Mouse (Mus musculus): Measurements from ENCODE around the gene Gm9573. TPM values are rescaled to one million over a fixed set of nuclear protein-coding genes. Genes with fewer than 3 reads are reported as not detected.

Gene Gm9573
- total and polyA plus RNA-seq, 2 experiments from 2014 or later, result not detected

DNA sequence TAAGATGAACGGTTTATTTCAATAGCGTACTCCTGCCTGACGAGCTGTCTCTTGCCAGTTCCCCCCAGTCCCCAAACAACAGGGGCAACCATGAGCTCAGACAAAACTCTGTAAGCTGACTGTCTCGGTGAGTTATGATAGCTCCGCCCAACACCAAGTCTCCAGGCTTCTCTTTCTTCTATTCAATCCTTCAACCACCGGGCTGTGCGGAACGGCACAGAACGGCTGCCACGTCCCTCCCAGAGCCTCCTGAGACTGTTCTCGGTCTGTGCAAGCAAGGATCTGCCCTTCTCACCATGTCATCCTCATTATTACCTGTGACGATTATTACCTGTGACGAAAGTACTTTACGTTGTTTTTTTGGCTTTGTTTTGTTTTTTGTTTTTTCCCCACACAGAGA lies 55.6 kb downstream of the Gm9573 start:
- DNase-seq (ENCODE audit: low spot score), result no peak
- H3K27me3 ChIP-seq (ENCODE audit: insufficient read depth, low read length), result peaks cover 7% of the 10 kb centered on the region; the same call in 1 of the 2 replicates
- no peak for TF ChIP-seq CTCF (IDR thresholded peaks at IDR 0.05)
- peaks cover 3% of the 10 kb centered on the region; the same call in 1 of the 2 replicates for H3K4me1 ChIP-seq (ENCODE audit: insufficient read depth, low read length)
- no peaks in the 10 kb centered on the region for H3K36me3 ChIP-seq (ENCODE audit: insufficient read depth, low read length)
- no peak overlapping the region for H3K4me2 ChIP-seq (ENCODE audit: low read depth, low read length, poor library complexity, severe bottlenecking)
- WGBS, result 71% methylated on average over 14 of the region's 14 CpGs
- H3K4me3 ChIP-seq (ENCODE audit: low read depth, low read length), result no peak overlapping the region
- no peak overlapping the region for H3K27ac ChIP-seq (ENCODE audit: low read depth, low read length)
- no peaks in the 10 kb centered on the region for H3K9me3 ChIP-seq (ENCODE audit: low read length)
- no peak for ATAC-seq (ENCODE audit: low FRiP score)
- no peak overlapping the region for H3K9ac ChIP-seq (replicated peaks; ENCODE audit: low read length, poor library complexity, severe bottlenecking)

DNA sequence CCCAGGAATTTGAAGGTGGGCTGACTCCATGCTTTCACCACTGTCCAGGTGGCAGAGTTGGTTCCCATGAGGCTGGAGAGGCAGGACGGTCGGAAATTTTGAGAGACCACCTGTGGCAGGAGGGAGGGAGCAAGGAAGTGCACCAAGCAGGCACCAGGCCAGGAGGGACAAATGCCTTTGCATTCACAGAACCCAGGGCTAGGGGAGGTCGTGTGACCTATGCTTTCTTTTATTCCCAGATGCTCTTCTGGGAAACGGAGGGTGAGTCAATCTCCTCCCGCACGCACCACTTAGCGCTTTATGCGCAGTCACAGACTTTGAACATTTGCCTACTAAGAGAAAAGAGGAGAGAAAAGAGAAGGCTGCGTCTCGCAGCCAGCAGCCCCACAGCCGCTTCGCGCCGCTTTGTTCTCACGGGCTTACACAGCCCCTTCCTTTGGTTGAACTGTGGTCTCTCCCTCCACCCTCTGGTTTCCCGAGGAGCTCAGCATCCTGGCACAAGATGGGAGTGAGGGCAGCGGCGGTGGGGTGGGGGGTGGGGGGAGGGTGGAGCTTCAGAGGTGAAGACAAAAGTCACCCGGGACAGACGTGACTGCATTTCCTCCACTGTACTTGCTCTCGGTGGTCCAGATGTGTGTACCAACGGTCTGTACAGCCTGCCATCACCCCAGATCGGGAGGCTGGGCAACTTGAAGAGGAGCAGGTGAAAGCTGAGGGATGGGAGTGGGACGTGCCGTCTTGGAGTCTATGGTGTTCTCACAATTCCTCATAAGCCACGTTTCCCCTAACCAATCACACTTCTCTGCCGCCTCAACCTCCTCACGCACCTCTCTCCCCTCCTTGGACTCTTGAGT lies 57.1 kb downstream of the Gm9573 start:
- Histone ChIP-seq H3K4me3 (ENCODE audit: low read depth, low read length) (peak overlapping the region; percentile 30; the same call in 1 of the 2 replicates), H3K4me1 (ENCODE audit: insufficient read depth, low read length) (peaks cover 3% of the 10 kb centered on the region; the same call in 1 of the 2 replicates), H3K36me3 (ENCODE audit: insufficient read depth, low read length) (no peaks in the 10 kb centered on the region), H3K27ac (ENCODE audit: low read depth, low read length) (no peak overlapping the region), H3K9me3 (ENCODE audit: low read length) (no peaks in the 10 kb centered on the region), H3K4me2 (ENCODE audit: low read depth, low read length, poor library complexity, severe bottlenecking) (peak overlapping the region; percentile 61), H3K27me3 (ENCODE audit: insufficient read depth, low read length) (peaks cover 7% of the 10 kb centered on the region; the same call in 1 of the 2 replicates), H3K9ac (replicated peaks; ENCODE audit: low read length, poor library complexity, severe bottlenecking) (peak overlapping the region; percentile 44)
- ATAC-seq (ENCODE audit: low FRiP score), result 0 out of 2 replicates have a peak, but pooled peaks have one; percentile 27
- peak; percentile 27 for DNase-seq (ENCODE audit: low spot score)
- no peak for TF ChIP-seq CTCF (IDR thresholded peaks at IDR 0.05)
- WGBS, result 3% methylated on average over 28 of the region's 28 CpGs

Other genes with a start within 250 kb of the Gm9573 start
- gene H2-Q4, start 247.0 kb downstream of the Gm9573 start, total RNA-seq (2014; rRNA removed), result 1.4 and 4.0 TPM in 2 replicates
- gene H2-Q4, start 247.0 kb downstream of the Gm9573 start, polyA plus RNA-seq (2015; fragmentation: Nextera tagmentation; extraction: Ambion mirVana), result 0.79 and 1.0 TPM in 2 replicates
- gene H2-Q6, start 201.8 kb downstream of the Gm9573 start, total RNA-seq (2014; rRNA removed), result 0.11 and 0.52 TPM in 2 replicates
- 1.8 TPM in 2 replicates for gene H2-Q6, start 201.8 kb downstream of the Gm9573 start, polyA plus RNA-seq (2015; fragmentation: Nextera tagmentation; extraction: Ambion mirVana)
- 1.6 and 3.3 TPM in 2 replicates for gene H2-Q7, start 187.5 kb downstream of the Gm9573 start, total RNA-seq (2014; rRNA removed)
- gene H2-Q7, start 187.5 kb downstream of the Gm9573 start, polyA plus RNA-seq (2015; fragmentation: Nextera tagmentation; extraction: Ambion mirVana), result 3.5 and 4.2 TPM in 2 replicates
- 0.42 TPM in 1 of 2 replicates, not detected in the other for gene H2-Q10, start 156.5 kb downstream of the Gm9573 start, total RNA-seq (2014; rRNA removed)
- gene H2-Q10, start 156.5 kb downstream of the Gm9573 start, polyA plus RNA-seq (2015; fragmentation: Nextera tagmentation; extraction: Ambion mirVana), result 0.47 and 0.62 TPM in 2 replicates
- not detected in 2 replicates for gene Pou5f1, start 120.6 kb downstream of the Gm9573 start, total RNA-seq (2014; rRNA removed)
- gene Pou5f1, start 120.6 kb downstream of the Gm9573 start, polyA plus RNA-seq (2015; fragmentation: Nextera tagmentation; extraction: Ambion mirVana), result not detected in 2 replicates
- gene Tcf19, start 109.8 kb downstream of the Gm9573 start, total RNA-seq (2014; rRNA removed), result 9.2 and 10.3 TPM in 2 replicates
- gene Tcf19, start 109.8 kb downstream of the Gm9573 start, polyA plus RNA-seq (2015; fragmentation: Nextera tagmentation; extraction: Ambion mirVana), result 4.5 and 4.7 TPM in 2 replicates
- gene Cchcr1, start 109.5 kb downstream of the Gm9573 start, total RNA-seq (2014; rRNA removed), result 3.5 and 4.0 TPM in 2 replicates
- 1.9 and 2.1 TPM in 2 replicates for gene Cchcr1, start 109.5 kb downstream of the Gm9573 start, polyA plus RNA-seq (2015; fragmentation: Nextera tagmentation; extraction: Ambion mirVana)
- not detected in 2 replicates for gene Psors1c2, start 93.4 kb downstream of the Gm9573 start, total RNA-seq (2014; rRNA removed)
- gene Psors1c2, start 93.4 kb downstream of the Gm9573 start, polyA plus RNA-seq (2015; fragmentation: Nextera tagmentation; extraction: Ambion mirVana), result 0.43 TPM in 1 of 2 replicates, not detected in the other
- 1.2 TPM in 1 of 2 replicates, not detected in the other for gene Cdsn, start 74.5 kb downstream of the Gm9573 start, total RNA-seq (2014; rRNA removed)
- gene Cdsn, start 74.5 kb downstream of the Gm9573 start, polyA plus RNA-seq (2015; fragmentation: Nextera tagmentation; extraction: Ambion mirVana), result 0.06 and 0.22 TPM in 2 replicates
- gene 2300002M23Rik, start 59.2 kb downstream of the Gm9573 start, total RNA-seq (2014; rRNA removed), result not detected in 2 replicates
- not detected in 2 replicates for gene 2300002M23Rik, start 59.2 kb downstream of the Gm9573 start, polyA plus RNA-seq (2015; fragmentation: Nextera tagmentation; extraction: Ambion mirVana)
- not detected in 2 replicates for gene Sfta2, start 25.1 kb downstream of the Gm9573 start, total RNA-seq (2014; rRNA removed)
- gene Sfta2, start 25.1 kb downstream of the Gm9573 start, polyA plus RNA-seq (2015; fragmentation: Nextera tagmentation; extraction: Ambion mirVana), result not detected in 2 replicates
- gene Mucl3, start 17.1 kb upstream of the Gm9573 start, total RNA-seq (2014; rRNA removed), result 0.77 TPM in 1 of 2 replicates, not detected in the other
- gene Mucl3, start 17.1 kb upstream of the Gm9573 start, polyA plus RNA-seq (2015; fragmentation: Nextera tagmentation; extraction: Ambion mirVana), result not detected in 2 replicates
- 43.0 and 49.2 TPM in 2 replicates for gene Vars2, start 41.0 kb upstream of the Gm9573 start, total RNA-seq (2014; rRNA removed)
- gene Vars2, start 41.0 kb upstream of the Gm9573 start, polyA plus RNA-seq (2015; fragmentation: Nextera tagmentation; extraction: Ambion mirVana), result 13.8 and 15.9 TPM in 2 replicates
- 20.6 and 27.7 TPM in 2 replicates for gene Gtf2h4, start 47.1 kb upstream of the Gm9573 start, total RNA-seq (2014; rRNA removed)
- 17.8 and 18.4 TPM in 2 replicates for gene Gtf2h4, start 47.1 kb upstream of the Gm9573 start, polyA plus RNA-seq (2015; fragmentation: Nextera tagmentation; extraction: Ambion mirVana)
- 82.8 and 100 TPM in 2 replicates for gene Ddr1, start 78.0 kb upstream of the Gm9573 start, total RNA-seq (2014; rRNA removed)
- 48.5 and 49.3 TPM in 2 replicates for gene Ddr1, start 78.0 kb upstream of the Gm9573 start, polyA plus RNA-seq (2015; fragmentation: Nextera tagmentation; extraction: Ambion mirVana)
- 10.9 and 13.5 TPM in 2 replicates for gene Ier3, start 195.0 kb upstream of the Gm9573 start, total RNA-seq (2014; rRNA removed)
- 12.2 and 16.0 TPM in 2 replicates for gene Ier3, start 195.0 kb upstream of the Gm9573 start, polyA plus RNA-seq (2015; fragmentation: Nextera tagmentation; extraction: Ambion mirVana)
- 112 and 122 TPM in 2 replicates for gene Flot1, start 196.6 kb upstream of the Gm9573 start, total RNA-seq (2014; rRNA removed)
- 124 and 140 TPM in 2 replicates for gene Flot1, start 196.6 kb upstream of the Gm9573 start, polyA plus RNA-seq (2015; fragmentation: Nextera tagmentation; extraction: Ambion mirVana)
- 3,416 and 3,526 TPM in 2 replicates for gene Tubb5, start 211.7 kb upstream of the Gm9573 start, total RNA-seq (2014; rRNA removed)
- 1,872 and 1,886 TPM in 2 replicates for gene Tubb5, start 211.7 kb upstream of the Gm9573 start, polyA plus RNA-seq (2015; fragmentation: Nextera tagmentation; extraction: Ambion mirVana)
- gene Mdc1, start 214.9 kb upstream of the Gm9573 start, total RNA-seq (2014; rRNA removed), result 22.4 and 22.6 TPM in 2 replicates
- 3.7 and 4.7 TPM in 2 replicates for gene Mdc1, start 214.9 kb upstream of the Gm9573 start, polyA plus RNA-seq (2015; fragmentation: Nextera tagmentation; extraction: Ambion mirVana)
- gene Nrm, start 234.7 kb upstream of the Gm9573 start, total RNA-seq (2014; rRNA removed), result 7.6 and 12.1 TPM in 2 replicates
- 11.0 and 11.8 TPM in 2 replicates for gene Nrm, start 234.7 kb upstream of the Gm9573 start, polyA plus RNA-seq (2015; fragmentation: Nextera tagmentation; extraction: Ambion mirVana)
- gene Ppp1r18, start 239.0 kb upstream of the Gm9573 start, total RNA-seq (2014; rRNA removed), result 16.2 and 33.0 TPM in 2 replicates
- 14.1 and 14.4 TPM in 2 replicates for gene Ppp1r18, start 239.0 kb upstream of the Gm9573 start, polyA plus RNA-seq (2015; fragmentation: Nextera tagmentation; extraction: Ambion mirVana)